Mouse (Mus musculus) monocyte, adult 59 days (primary cell): ENCODE data around the gene 0610009B22Rik. TPM values are rescaled to one million over a fixed set of nuclear protein-coding genes. Genes with fewer than 3 reads are reported as not detected.

Experiments
- total RNA-seq, 2 experiments: library from RNA; stranded (reverse); gene quantifications; one replicate each; pipeline ENCODE4 v1.2.4; 2023

The 0610009B22Rik gene
- total RNA-seq, result 10 to 100 TPM in 1 of 2 experiments, 1 to 10 TPM in 1; 6.4 to 10.2 TPM

GRCm38 (mm10) chr11:51688330-51689328 is at the start of gene 0610009B22Rik:
Gene 0610009B22Rik, minus strand, starts transcription at chr11:51688874.

GRCm38 (mm10) chr11:51650691-51651515 is 37.8 kb downstream of the 0610009B22Rik start, which contains the start of the genes N4bp3 and D930048N14Rik:
Gene N4bp3, minus strand, starts transcription at chr11:51650842.
Gene D930048N14Rik, plus strand, starts transcription at chr11:51650954.

GRCm38 (mm10) chr11:51635525-51636322 is 53.0 kb downstream of the 0610009B22Rik start, which contains the start of gene Rmnd5b:
Gene Rmnd5b, minus strand, starts transcription at chr11:51635896.

Other genes starting within 250 kb of the 0610009B22Rik start
- 10 to 100 TPM; 11.0 to 12.1 TPM for gene Phykpl, start 104.1 kb downstream of the 0610009B22Rik start, total RNA-seq
- 100 to 1,000 TPM; 164 to 189 TPM for gene Hnrnpab, start 82.0 kb downstream of the 0610009B22Rik start, total RNA-seq
- 10 to 100 TPM; 39.3 to 46.1 TPM for gene Nhp2, start 69.1 kb downstream of the 0610009B22Rik start, total RNA-seq
- gene Rmnd5b, start 53.0 kb downstream of the 0610009B22Rik start, total RNA-seq, result 10 to 100 TPM; 26.9 to 32.7 TPM
- gene N4bp3, start 38.0 kb downstream of the 0610009B22Rik start, total RNA-seq, result 1 to 10 TPM; 1.6 to 5.1 TPM
- under 1 TPM in 1 of 2 experiments, not detected in 1; 0.18 TPM for gene D930048N14Rik, start 37.9 kb downstream of the 0610009B22Rik start, total RNA-seq
- 10 to 100 TPM; 38.5 to 43.5 TPM for gene Sec24a, start 74.8 kb upstream of the 0610009B22Rik start, total RNA-seq
- 10 to 100 TPM; 35.4 to 38.7 TPM for gene Sar1b, start 74.8 kb upstream of the 0610009B22Rik start, total RNA-seq
- gene Jade2, start 168.8 kb upstream of the 0610009B22Rik start, total RNA-seq, result 10 to 100 TPM; 18.6 to 21.0 TPM